Mouse (Mus musculus) embryo, embryonic 11 days (tissue): ENCODE results near the gene Gm8229.
"Not testable (repeated sequence)": the region's sequence is repeated elsewhere in the genome, so short reads cannot be mapped to it uniquely, and the experiment has no call there.

Experiments used
- DNase-seq: peaks from one replicate; pipeline ENCODE4 v3.0.0-alpha.2; 2015

The Gm8229 gene

GRCm38 (mm10) chr14:44365057-44365456, at the start of gene Gm8229:
Gene Gm8229 (plus strand): TSS chr14:44365357.
- not testable (repeated sequence) for DNase-seq

DNA sequence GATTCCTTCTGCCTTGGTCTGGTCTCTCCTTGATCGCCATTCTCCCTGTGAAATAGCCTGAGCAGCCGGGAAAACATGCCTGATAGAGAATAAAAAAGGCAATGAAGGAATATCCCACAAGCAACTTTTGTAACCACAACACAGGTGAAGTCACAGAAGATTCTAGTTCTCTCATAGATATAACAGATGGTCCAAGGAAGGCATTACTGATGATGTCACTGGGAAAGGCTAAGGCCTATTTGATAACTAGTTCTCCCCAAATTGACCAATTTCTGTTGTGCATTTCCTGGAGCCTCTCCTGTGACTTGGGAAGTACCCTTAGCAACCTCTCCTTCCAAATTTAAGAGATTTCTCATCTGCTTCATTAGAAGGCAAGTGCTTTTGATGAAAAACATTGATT, 26.7 kb upstream of the Gm8229 start, which contains the start of gene Gm5930:
Gene Gm5930, minus strand, starts transcription at position 101 of the 400 bp plus-strand sequence.
- not testable (repeated sequence) for DNase-seq

GRCm38 (mm10) chr14:44361416-44361815, 3.7 kb upstream of the Gm8229 start:
- DNase-seq: peak; percentile 0

DNA sequence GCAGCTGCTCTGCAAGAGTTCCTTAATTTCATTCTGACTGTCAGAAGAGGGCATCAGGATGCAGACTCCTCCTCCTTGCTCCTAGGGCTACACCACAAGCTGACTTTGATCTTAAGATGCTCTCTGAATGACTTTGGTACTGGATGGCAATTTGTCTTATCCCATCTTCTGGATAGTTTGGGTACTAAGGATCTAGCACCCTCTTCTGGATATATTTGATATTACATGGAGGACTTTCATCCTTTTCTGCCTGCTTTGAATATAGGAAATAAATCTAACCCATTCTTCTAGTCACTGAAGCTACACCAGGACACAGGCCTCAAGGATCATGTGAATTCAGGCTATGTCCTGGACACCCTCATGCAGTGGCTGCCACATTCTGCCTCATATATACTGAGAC, 2.9 kb upstream of the Gm8229 start:
- DNase-seq: peak; percentile 2

DNA sequence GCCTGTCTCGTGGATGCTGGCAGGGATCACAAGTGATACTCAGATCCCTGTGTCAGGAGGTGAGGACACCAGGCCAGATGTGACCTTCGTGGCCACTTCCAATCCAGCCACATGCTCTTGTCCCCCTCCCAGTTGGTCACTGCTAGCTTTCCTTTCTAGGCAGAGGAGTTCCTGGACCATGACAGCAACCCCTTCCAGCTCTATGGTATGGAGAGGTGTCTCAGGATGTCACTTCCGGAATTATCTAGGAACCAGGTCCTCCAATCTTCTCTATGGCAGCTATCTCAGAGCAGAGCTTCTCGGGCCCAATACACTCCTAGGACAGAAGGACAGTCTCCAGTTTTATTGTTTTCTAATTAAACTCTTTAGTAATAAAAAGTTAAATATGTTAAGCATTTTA, 19.1 kb downstream of the Gm8229 start:
- DNase-seq: not testable (repeated sequence)

DNA sequence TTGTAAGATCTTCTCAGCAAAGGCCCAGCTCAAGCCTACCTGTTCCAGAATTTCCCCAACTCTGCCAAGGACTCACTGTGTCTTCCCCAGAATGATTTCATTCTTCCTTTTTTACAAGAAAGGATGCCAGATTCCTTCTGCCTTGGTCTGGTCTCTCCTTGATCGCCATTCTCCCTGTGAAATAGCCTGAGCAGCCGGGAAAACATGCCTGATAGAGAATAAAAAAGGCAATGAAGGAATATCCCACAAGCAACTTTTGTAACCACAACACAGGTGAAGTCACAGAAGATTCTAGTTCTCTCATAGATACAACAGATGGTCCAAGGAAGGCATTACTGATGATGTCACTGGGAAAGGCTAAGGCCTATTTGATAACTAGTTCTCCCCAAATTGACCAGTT, 45.4 kb downstream of the Gm8229 start, which contains the start of gene Gm3371:
Gene Gm3371, minus strand, starts transcription at position 101 of the 400 bp plus-strand sequence.
- DNase-seq: not testable (repeated sequence)
